Mouse (Mus musculus): ENCODE measurements around the gene Utp14a.

Gene Utp14a

GRCm38 (mm10) chrX:48310706-48311517, 54.2 kb downstream of the Utp14a start:
- peak in 1 of 2 experiments; percentile 21 for DNase-seq (ENCODE audit: low spot score in 2 of 2)

DNA sequence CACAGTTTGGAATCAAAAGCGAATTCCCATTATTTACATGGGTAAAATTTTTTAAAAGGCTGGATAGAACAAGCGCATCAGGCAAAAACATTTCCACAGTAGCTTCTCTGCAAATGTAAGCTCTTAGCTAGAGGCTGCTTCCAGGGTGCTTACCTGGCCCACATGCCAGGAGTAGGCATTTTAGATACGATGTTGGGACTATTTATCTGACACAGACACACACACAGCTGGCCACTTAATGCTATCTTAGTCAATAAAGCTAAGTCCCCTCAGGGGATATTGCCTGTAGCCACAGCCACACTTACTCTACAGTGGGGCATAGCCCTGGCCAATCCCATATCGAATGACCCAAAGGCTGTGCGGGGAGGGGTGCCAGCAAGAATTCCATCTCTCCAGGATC, 55.1 kb downstream of the Utp14a start:
- no peak for DNase-seq (ENCODE audit: low spot score in 2 of 2)

DNA sequence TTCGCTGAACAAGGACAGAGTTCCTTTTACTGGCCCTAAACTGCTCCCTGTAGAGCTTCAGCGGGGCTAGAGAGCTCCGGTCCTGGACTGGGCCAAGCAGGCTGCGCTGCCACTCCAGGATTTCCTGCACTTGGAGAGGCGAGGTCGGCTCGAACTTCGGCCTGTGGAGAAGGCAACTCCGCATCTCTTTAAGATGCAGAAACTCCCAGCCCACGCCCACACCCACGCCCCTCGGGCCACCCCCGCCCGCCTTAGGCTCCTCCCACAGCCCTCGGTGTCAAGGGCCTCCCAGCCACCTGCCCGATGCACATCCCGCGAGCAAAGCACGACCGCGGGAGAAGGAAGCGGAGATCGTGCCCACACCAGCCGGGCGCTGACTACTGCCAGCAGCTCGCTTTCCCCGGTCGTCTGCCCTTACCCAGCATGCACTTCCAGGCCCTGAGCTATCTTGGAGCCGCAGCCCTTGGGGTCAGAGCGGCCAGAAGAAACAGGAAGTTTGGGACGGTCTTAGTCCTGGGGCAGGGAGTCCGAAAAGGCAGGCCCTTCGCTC, 57.9 kb downstream of the Utp14a start:
- peak; percentile 92 for DNase-seq (ENCODE audit: low spot score in 2 of 2)

GRCm38 (mm10) chrX:48317444-48317843, 60.8 kb downstream of the Utp14a start:
- DNase-seq (ENCODE audit: low spot score in 2 of 2) = no peak

DNA sequence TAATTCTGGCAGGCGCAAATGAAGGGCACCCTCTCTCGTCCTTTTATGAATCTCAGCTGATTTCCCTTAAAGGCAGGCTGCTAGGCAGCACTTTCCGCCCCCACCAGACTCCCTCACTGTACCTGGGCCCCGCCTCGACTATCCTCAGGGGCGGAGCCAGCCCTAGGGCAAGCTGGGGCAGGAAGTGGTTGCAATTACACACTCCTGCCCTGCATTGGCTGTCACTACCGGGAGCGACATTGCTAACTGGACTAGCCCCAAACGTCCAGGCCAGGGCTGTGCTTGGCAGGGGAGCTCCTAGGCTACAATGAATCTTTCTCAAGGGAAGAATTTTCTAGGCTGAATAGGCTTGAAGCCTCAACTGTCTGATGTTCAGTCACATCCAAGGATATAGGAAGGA, 61.5 kb downstream of the Utp14a start:
- peak; percentile 57 to 74 for DNase-seq (ENCODE audit: low spot score in 2 of 2)
